Mouse (Mus musculus) telencephalon, adult 2 months (tissue): Measurements from ENCODE around the gene Ahdc1.

ENCODE experiments used
- DNase-seq: peaks from one replicate; pipeline ENCODE4 v3.0.0-alpha.2; 2011; ENCODE audit warnings: low read depth, low spot score

Ahdc1 gene

DNA sequence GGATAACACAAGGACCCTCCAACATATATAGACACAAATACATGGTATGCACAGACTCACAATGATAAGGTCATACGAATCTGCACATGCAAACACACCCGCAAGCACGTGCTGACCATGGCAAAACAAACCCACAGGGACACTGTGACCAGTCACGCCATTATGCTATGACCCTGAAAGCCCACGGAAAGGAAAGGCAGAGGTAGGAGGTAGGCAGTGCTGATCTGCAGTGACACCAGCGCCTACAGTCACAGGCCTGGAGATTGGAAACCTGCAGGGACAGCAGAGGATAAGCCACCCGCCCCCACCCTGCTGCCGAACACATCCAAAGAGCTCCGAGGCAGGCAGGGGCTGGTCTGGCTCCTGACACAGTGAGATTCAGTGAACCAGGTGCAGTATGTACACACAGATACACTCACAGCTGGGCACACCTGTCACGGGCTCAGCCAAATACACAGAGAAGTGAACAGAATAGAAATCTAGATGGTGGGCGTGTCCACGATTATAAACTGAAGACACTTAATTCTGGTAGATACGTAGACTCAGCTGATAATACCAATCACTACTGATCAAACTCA, 42.0 kb downstream of the Ahdc1 start:
- no peak for DNase-seq

DNA sequence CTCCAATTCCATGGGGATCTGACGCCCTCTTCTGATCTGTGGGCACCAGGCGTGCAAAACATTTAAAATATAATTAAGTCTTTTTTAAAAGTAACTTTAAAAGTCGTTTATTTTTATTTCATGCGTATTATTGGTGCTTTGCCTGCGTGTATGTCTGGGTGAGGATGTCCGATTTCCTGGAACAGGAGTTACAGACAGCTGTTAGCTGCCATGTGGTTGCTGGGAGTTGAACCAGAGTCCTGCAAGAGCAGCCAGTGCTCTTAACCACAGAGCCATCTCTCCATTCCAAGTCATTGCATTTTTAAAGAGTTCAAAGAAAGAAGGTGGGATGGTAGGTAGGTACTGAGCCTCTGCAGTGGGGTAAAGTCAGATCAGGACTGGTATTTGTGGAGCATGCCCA, 43.5 kb downstream of the Ahdc1 start:
- DNase-seq: no peak

DNA sequence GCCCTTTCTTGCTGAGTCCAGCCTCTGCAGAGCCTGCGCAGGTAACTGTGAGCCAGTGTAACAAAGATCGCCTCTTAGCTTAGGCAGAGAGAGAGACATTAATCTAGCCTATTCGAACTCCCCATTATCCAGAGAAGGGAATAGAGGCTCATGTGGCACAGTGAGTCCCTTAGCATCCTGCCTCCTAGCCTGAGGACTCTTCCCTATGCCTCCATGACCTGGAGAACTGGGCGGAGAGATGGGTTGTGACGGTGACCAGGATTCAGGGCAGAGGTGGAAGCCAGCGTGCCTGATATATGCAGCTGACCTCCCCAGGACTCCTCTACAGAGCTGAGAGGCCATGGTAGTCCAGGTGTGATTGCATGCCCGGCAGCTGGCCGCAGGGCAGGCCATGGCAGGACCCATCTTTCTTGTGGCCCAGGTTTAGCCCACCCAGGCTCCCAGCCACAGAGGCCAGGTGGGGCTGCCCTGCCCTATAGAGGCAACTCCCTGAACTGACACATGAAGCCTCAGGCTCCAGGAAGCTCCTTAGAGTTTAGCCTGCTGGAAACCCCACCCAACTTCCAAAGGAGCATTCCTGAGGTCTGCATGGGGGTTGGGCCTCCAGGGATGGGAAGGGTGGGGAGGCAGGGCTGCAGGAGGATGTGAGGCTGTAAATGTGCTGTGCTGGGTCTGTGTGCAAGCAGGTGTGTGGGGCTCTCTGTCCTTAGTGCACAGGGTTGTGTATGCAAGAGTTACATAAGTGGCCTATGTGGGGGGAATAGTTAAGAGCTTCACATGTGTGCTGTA, 44.3 kb downstream of the Ahdc1 start:
- DNase-seq: no peak

- no peak for DNase-seq
These were observed 45.2 kb downstream of the Ahdc1 start for GRCm38 (mm10) chr4:133056069-133056890.

GRCm38 (mm10) chr4:133057389-133058122, 46.5 kb downstream of the Ahdc1 start:
- DNase-seq: no peak

DNA sequence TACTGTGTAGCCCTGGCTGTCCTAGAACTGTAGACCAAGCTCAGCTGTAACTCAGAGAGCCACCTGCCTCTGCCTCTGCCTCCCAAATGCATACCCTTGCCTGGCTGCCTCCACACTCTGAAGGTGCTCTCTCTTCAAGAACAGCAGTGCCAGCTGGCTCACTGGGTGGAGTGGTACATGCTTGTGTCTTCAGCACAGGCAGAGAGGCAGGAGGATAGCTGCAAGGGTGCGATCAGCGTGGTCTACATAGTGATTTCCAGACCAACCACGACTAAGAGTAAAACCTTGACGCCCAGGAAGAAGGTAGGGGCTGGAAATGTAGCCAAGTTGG, 47.0 kb downstream of the Ahdc1 start:
- DNase-seq: no peak

DNA sequence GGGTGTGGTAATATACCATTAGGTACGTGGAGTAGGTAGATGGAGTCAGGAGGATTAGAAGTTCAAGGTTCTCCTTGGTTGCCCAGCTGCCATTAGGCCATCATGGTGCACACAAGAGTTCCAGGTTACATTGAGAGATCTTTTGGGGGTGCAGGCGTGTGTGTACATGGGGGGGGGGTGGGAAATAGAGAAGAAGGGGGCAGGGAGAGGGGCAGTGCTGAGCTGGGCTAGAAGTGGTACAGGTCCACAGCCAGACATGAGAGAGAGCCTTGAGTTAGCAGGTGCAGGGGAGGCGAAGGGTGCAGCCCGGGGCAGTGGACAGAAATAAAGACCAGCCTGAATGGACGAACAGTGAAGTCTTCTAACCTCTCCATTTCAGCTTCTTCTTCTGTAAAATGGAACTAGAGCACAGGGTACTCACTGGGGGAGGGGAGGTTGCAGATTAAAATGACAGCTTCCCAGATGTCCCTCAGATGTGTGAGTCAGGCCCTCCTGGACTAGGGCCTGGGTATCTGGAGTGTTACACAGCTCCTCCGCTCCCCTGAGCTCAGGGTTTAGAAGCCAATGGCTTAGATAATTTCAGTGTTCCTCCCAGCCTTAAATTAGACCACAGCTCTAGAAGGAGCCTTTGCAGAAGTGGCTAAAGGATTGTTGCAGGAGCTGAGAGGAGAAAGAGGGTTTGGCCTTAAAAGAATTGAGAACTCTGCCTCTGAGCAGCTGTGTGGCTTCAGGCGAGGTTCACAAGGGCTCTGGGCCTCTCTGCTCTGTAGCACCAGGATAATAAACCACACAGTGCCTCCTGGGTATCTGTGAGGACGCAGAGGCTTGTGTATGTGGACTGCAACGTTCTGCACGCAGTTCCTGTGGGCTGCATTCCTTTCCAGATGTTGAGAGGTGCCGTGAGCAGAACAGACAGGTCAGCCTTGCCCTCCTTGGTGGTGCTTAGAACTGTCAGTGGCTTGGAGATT, 47.7 kb downstream of the Ahdc1 start:
- DNase-seq: no peak

GRCm38 (mm10) chr4:133060702-133061101, 49.6 kb downstream of the Ahdc1 start:
- DNase-seq: no peak

DNA sequence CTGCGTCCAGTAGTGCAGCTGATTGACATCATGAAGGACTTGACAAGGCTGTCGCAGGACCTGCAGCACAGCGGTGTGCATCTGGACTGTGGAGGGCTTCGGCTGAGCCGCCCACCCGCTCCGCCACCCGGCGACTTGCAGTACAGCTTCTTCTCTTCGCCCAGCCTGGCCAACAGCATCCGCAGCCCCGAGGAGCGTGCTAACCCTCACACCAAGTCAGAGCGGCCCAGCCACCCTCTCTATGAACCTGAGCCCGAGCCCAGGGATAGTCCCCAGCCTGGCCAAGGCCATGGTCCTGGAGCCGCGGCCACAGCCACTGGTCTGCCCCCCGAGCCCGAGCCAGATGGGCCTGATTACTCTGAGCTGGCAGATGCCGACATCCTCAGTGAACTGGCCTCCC, 50.7 kb downstream of the Ahdc1 start:
- no peak for DNase-seq

- no peak for DNase-seq
These were observed 51.2 kb downstream of the Ahdc1 start for GRCm38 (mm10) chr4:133062286-133062685.

DNA sequence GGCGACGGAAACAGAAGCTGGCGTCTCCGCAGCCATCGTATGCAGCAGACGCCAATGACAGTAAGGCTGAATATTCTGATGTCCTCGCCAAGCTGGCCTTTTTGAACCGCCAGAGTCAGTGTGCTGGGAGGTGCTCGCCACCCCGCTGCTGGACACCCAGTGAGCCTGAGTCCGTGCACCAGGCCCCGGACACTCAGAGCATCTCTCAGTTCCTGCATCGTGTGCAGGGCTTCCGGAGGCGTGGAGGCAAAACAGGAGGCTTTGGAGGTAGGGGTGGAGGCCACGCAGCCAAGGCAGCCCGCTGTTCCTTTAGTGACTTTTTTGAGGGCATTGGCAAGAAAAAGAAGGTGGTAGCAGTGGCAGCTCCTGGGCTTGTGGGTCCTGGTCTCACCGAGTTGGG, 52.1 kb downstream of the Ahdc1 start:
- DNase-seq: no peak

- DNase-seq: no peak
These were observed 52.7 kb downstream of the Ahdc1 start for GRCm38 (mm10) chr4:133063799-133064198.

GRCm38 (mm10) chr4:133064791-133065190, 53.7 kb downstream of the Ahdc1 start:
- DNase-seq: no peak

GRCm38 (mm10) chr4:133065894-133066386, 54.9 kb downstream of the Ahdc1 start:
- no peak for DNase-seq

DNA sequence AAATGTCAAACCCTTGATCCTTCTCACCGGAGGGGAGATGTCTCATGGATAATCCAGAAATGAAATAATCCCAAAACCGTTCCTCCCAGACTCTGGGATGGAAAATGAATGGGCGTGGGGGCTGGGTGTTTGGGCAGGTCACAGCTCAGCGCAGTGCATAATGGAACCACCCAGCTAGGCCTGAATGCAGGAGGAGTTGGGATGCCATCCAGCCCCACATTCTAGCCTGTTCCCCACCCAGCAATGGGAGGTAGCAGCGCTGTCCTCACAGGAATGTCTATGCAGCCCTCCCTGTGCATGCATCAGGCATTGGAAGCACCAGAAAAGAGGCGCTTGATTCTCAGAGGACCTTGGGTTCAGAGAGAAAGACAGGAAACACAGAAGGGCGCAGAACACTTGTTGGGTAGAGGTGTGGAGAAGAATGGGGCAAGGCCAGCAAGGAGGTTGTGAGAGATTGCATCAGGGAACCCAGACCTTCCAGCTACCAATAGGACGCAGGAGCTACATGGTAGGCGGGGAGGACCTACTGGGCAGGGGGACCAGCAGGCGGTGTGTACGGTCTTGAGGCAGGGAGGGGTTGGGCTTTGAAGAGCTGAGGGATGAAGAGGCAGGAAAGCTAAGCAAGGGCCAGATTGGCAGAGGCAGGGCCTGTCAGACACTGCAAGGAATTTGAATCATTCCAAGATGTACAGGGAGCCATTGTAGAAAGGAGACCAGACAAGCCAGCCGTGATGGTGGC, 57.5 kb downstream of the Ahdc1 start:
- DNase-seq: no peak

GRCm38 (mm10) chr4:133070388-133070787, 59.3 kb downstream of the Ahdc1 start:
- no peak for DNase-seq

DNA sequence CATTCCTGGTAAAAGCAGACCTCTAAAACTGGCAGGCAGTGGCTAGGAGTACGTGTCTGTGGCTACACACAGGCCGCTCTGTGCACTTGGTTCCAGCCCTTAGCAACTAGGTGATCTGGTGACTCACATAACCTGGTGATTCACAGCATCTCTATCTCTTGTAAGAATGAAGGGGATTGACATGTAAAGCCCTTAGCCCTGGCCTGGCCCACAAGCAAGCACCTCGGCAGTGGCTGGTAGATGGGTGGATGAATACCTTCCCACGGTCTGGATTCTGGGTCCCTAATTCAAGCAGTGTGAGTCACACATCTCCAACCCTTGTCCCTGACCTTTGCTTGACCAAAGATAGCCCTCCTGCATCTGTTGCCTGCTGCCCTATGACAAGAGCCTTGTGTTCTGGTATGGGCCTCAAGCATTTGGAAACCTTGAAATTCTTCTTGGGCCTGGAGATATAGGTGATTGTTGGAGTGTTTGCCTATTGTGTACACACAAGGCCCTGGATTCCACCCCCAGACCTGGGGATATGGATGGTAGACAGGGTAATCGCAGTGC, 59.8 kb downstream of the Ahdc1 start:
- no peak for DNase-seq

GRCm38 (mm10) chr4:133073192-133073591, 62.1 kb downstream of the Ahdc1 start:
- no peak for DNase-seq

DNA sequence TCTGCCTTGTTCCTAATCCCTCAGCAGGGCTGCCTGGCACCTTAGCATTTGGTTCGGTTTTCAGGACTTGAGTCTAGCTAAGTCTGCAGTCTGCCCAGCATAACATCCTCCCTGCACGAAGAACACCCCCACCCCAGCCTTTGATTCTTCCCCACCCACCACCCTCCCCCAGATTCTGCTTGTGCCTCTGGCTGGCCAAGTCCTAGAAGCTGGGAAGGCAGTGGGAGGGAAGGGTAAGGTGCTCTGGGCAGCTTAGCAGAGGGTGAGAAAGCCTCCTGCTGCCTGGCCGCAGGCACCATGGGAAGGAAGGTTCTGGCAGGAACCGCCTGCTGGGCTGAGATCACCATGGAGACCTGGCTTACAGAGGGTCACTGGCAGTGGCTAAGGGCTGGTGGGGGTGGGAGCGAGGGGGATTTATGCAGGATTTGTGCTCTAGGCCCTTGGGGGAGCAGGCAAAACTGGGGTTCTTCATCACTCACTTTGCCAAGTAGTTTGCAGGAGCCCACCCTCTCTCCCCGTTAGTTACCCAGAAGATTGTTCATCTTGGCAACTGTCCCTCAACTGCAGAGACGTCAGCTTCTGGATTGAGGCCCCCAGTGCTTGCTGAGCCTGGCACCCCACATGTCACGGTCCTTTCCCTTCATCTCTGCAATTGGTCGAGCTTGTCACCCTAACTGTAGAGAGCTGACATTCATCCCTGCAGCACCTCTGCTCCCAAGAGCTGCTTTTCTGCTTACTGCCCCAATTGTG, 63.2 kb downstream of the Ahdc1 start:
- peak; percentile 83 for DNase-seq
